Mouse (Mus musculus) cerebellum, adult 2 months (tissue): ENCODE results near the gene Med24. TPM values are rescaled to one million over a fixed set of nuclear protein-coding genes. Genes with fewer than 3 reads are reported as not detected.

Experiments used
- DNase-seq, 2 experiments: peaks; one replicate each; pipeline ENCODE4 v3.0.0; 2021
- H3K27ac ChIP-seq: fragments of 200-500 bp; 2 replicates; pipeline ENCODE4 v1.5.1; 2012; ENCODE audit warnings: low read length, control low read depth, inconsistent platforms; ENCODE audit not compliant: insufficient read depth
- H3K27me3 ChIP-seq: fragments of 200-500 bp; 2 replicates; pipeline ENCODE4 v1.6.1; 2012; ENCODE audit warnings: inconsistent platforms, mild to moderate bottlenecking, low read length, moderate library complexity; ENCODE audit not compliant: control insufficient read depth, insufficient read depth
- H3K4me1 ChIP-seq: fragments of 200-500 bp; 2 replicates; pipeline ENCODE4 v1.6.1; 2011; ENCODE audit warnings: low read length; ENCODE audit not compliant: control insufficient read depth, insufficient read depth
- H3K4me3 ChIP-seq: fragments of 200-500 bp; replicated peaks from 2 replicates; pipeline ENCODE3; 2011; ENCODE audit warnings: mild to moderate bottlenecking, low read depth, low read length, control low read depth; ENCODE audit not compliant: insufficient read depth
- CTCF ChIP-seq: fragments of 200-500 bp; IDR thresholded peaks from 2 replicates; pipeline ENCODE4 v1.5.1; 2011; ENCODE audit warnings: low read depth, mild to moderate bottlenecking, control low read depth, low read length, moderate library complexity, borderline replicate concordance; ENCODE audit not compliant: insufficient read depth
- POLR2A ChIP-seq: fragments of 200-500 bp; IDR thresholded peaks from 2 replicates; pipeline ENCODE4 v1.6.1; 2011; ENCODE audit warnings: low read length, control low read depth, borderline replicate concordance; ENCODE audit not compliant: insufficient read depth
- WGBS: fragments of 180-500 bp; shearing (Covaris S2); methylation state at CpG from one replicate; pipeline ENCODE4 v1.1.7; 2018; 5-methylcytosine and 5-hydroxymethylcytosine counted together
- polyA plus RNA-seq: library from polyadenylated mRNA; depleted of rRNA; stranded (reverse); fragments of >200 nt; gene quantifications from 2 replicates; pipeline ENCODE4 v1.2.3, GENCODE M21; 2012; rRNA removed

Gene Med24
- polyA plus RNA-seq, result 105 and 108 TPM in 2 replicates

DNA sequence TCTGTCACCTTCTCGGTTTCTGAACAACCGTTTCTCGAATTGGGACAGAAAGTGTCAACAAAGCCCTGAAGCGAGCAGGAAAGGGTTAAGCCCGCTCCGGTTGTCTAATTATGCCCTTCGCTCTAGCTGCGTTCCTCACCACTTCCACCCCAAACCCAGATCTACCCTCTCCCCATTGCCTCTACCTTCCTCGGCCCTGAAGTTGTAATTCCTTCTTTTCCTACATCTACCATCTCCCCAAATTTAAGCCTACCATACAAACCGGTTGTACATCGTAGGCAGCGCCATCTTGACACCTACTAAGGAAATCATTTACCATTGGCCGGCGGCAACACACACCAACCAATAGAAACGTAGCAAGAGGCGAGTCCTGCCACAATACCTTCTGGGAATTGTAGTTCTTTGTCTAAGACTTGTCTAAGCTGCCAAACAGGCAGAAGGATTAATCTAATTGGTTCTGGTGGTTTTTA lies at the start of gene Med24:
Med24 (minus strand) TSS at position 317 of the 470 bp plus-strand sequence.
- Histone ChIP-seq H3K27ac (peak within 1 kb of the TSS; percentile 49; the same call in 1 of the 2 replicates), H3K27me3 (no peaks in the 10 kb centered on the region), H3K4me3 (peak within 1 kb of the TSS; percentile 100), H3K4me1 (peaks cover 3% of the 10 kb centered on the region)
- peak; percentile 69; the same call in 1 of the 2 replicates for TF ChIP-seq POLR2A
- no peak for TF ChIP-seq CTCF
- peak; percentile 89 to 93 for DNase-seq
- WGBS, result under 1% methylated on average over 16 of the region's 16 CpGs

DNA sequence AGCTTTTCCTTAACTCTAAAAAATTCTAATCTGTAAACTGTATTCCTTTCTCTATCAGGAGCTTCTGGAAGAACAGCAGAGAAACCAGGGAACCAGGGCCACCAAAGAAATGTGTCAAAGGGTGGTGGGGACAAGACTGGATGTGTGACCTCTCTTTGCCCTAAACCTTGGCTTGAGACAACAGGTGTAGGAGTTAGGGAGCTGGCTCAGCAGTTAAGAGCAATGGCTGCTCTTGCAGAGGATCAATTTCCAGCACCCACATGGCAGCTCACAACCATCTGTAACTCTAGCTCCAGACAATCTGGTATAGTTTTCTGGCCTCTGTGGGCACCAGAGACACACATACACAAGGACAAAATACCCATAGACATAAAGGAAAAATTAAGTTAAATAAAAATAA lies 48.7 kb upstream of the Med24 start:
- Histone ChIP-seq H3K27ac (no peak overlapping the region), H3K4me1 (peaks cover 16% of the 10 kb centered on the region)

DNA sequence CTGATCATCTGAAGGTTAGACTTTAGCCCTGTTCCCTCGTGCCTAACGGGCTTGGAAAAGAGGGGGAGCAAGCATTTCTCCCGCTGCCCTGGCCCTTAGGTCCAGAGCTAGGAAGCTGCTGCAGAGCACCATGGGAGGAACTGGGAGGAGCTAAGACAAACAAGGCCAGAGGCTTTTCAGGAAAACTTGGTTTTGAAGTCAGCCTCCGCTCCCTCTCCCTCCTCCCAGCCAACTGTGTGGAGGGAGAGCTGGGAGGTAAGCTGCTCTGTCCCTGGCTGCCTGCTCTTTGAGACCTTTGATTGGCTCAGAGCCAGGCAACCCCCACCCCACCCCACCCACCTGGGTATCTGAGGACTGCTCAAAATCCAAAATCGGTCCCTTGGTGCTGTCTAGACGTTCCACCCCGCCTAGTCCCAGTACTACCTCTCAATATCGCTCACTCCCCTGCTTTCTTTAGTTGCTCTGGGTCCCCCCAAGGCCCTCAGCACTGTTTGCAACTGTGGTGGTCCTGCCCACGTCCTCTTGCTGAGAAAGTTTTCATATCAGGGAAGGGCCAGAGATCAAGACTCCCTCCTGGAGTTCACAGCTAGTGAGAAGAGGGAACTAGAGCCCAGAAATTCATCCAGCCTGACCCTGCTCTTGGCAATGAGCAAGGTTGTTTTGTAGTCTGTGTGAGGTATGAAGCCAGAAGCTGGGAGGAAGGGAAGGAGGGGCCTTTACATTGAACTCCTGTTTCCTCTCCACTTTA lies 47.8 kb upstream of the Med24 start:
- Histone ChIP-seq H3K4me3 (no peak overlapping the region), H3K27ac (no peak overlapping the region), H3K4me1 (peaks cover 9% of the 10 kb centered on the region), H3K27me3 (no peaks in the 10 kb centered on the region)
- no peak for DNase-seq
- TF ChIP-seq CTCF, result no peak
- TF ChIP-seq POLR2A, result no peak
- WGBS, result 40% methylated on average over 9 of the region's 9 CpGs

More for the DNA sequence above, 48.7 kb upstream of the Med24 start:
- Histone ChIP-seq H3K27me3 (no peaks in the 10 kb centered on the region), H3K4me3 (no peak overlapping the region)
- DNase-seq, result no peak
- TF ChIP-seq CTCF, result no peak

DNA sequence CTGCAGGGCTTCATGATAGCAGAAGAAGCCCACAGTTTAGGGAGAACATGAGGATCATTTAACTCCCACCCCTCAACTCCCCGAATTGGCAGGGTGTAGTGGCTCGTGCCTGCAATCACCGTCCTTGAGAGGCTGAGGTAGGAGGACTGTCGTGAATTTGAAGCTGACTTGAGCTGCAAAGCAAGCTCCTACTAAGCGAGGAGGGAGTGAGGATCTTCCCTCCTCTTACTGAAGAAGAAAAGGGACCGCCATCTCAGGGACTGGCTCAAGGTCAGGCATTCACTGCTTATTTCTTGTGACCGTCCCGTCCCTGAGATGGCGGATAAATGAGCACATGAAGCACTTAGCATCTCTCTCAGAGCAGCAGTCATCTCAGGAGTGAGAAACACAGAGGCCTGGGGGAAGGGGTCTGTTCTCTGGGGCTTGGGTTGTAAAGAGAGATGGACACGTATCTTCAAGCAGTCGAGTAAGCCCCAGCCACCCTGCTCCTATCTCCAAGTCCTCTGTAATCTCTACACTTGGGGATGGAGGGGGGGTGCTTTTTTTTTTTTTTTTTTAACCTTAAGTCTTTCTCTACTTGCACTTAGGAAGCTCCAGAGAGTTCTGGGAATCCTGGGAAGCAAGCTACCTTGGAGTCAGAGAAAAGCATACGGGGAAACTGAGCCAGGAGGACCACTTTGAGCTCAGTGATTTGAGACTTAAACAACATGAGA lies 47.0 kb upstream of the Med24 start:
- peaks cover 10% of the 10 kb centered on the region; the same call in 1 of the 2 replicates for H3K4me1 ChIP-seq
- DNase-seq, result no peak
- WGBS, result 77% methylated on average over 12 of the region's 12 CpGs
- H3K27me3 ChIP-seq, result no peaks in the 10 kb centered on the region
- peak overlapping the region; percentile 19; the same call in 1 of the 2 replicates for H3K27ac ChIP-seq
- no peak for TF ChIP-seq CTCF
- TF ChIP-seq POLR2A, result no peak
- H3K4me3 ChIP-seq, result no peak overlapping the region

DNA sequence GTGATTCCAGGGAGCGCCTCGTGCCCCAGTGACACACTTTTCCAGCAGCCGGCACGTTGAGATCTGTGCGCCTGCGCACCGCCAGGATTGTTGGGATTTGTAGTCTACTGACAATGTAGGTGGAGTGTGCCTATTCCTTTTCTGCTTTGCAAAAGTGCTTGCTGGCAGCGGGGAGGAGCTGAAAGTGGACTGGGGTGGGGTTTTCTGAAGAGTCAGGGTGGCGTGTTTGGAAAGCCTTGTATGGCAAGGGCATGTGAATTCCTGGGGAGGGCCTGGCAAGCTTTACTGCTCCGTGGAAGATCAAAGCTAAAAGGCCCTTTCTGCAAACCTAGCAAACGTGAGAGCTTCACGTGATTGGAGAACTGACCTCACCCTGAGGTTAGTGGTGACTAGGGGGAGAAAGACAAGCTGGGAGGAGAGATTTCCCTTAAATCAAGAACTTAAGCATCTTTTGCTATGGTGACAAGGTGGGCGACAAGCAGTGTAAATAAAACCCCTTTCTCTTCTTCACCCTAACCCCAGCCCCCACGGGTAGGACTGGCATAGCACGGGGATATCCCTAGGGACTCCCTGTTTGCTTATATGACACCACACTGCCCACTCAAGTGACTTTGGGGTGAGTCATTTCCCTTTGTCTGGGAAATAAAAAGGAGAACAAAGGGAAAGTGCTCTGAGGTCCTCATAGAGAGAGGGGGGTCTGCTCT lies 46.3 kb upstream of the Med24 start:
- no peak for TF ChIP-seq POLR2A
- no peak for TF ChIP-seq CTCF
- peaks cover 14% of the 10 kb centered on the region; the same call in 1 of the 2 replicates for H3K4me1 ChIP-seq
- H3K27ac ChIP-seq, result peak overlapping the region; percentile 19
- peak overlapping the region; percentile 38 for H3K4me3 ChIP-seq
- WGBS, result 7% methylated on average over 15 of the region's 15 CpGs
- no peaks in the 10 kb centered on the region for H3K27me3 ChIP-seq
- peak; percentile 100 for DNase-seq

DNA sequence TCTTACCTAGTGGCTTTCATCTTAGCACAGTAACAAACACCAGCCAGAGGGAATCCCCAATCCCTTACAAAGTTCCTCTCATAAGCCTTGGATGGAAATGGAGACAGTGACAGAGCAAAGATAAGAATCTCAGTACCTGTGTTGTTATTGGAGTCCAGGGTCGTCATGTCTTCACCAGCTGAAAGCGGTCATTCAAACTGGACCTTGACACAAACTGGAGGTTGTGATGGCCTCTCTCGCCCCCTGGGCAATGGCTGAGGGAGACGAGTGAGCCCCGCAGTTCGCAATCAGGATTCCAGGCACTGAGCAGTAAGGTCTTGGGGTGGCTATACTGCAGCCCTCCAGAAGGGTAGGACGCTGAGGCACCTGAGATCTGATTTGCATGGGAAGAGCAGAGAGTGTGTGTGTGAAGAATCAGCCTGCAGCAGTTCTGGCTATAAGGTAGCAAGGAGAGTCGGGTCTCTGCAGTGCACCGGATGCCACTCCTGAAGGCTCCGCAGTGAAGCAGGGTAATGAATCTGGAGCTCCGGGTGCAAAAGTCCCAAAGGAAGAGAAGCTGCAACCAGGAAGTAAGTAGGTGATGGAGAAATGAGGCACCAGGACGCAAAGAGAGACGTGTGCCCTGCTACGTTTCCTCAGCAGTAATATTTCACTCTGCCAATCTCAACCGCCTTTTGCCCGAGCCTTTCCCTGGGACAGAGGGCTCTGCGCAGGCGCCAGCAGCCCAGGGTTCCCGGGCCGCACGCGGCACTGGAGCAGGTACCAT lies 45.5 kb upstream of the Med24 start, which contains the start of gene Nr1d1:
Nr1d1 (minus strand) TSS at position 752 of the 766 bp plus-strand sequence.
- peak within 1 kb of the TSS; percentile 89 for H3K4me3 ChIP-seq
- H3K27me3 ChIP-seq, result no peaks in the 10 kb centered on the region
- no peak for DNase-seq
- WGBS, result under 1% methylated on average over 22 of the region's 22 CpGs
- TF ChIP-seq POLR2A, result peak; percentile 98; the same call in 1 of the 2 replicates
- no peak for TF ChIP-seq CTCF
- peak within 1 kb of the TSS; percentile 96 for H3K27ac ChIP-seq
- peaks cover 21% of the 10 kb centered on the region for H3K4me1 ChIP-seq
